Mouse (Mus musculus): ENCODE measurements around the gene Lcp1.

DNA sequence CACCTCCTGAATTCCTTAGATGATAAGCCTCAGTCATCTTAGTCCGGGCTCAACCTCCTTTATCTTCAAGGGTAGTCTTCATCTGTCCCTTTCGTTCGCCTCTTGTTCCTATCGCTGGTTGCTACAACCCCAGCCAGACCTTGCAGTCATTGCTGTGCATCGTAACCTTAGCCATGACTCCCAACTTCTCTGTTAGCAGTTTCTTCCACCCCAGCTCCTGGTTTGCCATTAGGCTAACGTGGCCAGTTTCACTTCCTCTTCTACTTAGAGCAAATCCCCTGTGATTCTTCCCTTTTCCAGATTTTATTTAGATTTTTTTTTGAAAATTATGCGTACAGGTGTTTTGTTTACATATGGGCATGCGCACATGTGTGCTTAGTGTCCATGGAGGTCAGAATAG, 33.0 kb downstream of the Lcp1 start:
- no peak for TF ChIP-seq CTCF (IDR thresholded peaks at IDR 0.05)
- TF ChIP-seq POLR2A (IDR thresholded peaks at IDR 0.05; ENCODE audit: insufficient read depth, low read depth, low read length): no peak

All from heart, adult 2 months (tissue).